Mouse (Mus musculus): ENCODE measurements at regions not wholly inside any gene's neighbourhood (a gene's known extent, or its start where the extent isn't known, plus 50 kb on each side); places are given as distances from the start of the nearest gene placed in this dataset.

- no peak for DNase-seq (ENCODE audit: low read depth)
These were observed 127.9 kb downstream of the Opa1 start for GRCm38 (mm10) chr16:29706996-29707395.

- no peak for DNase-seq (ENCODE audit: low read depth)
These were observed 128.5 kb downstream of the Opa1 start for GRCm38 (mm10) chr16:29707656-29708055.

GRCm38 (mm10) chr16:29709072-29709471, 129.9 kb downstream of the Opa1 start:
- DNase-seq (ENCODE audit: low read depth): no peak

GRCm38 (mm10) chr16:29711386-29711785, 132.3 kb downstream of the Opa1 start:
- no peak for DNase-seq (ENCODE audit: low read depth)

- no peak for DNase-seq (ENCODE audit: low read depth)
These were observed 133.0 kb downstream of the Opa1 start for GRCm38 (mm10) chr16:29711912-29712681.

- no peak for DNase-seq (ENCODE audit: low read depth)
These were observed 135.5 kb downstream of the Opa1 start for GRCm38 (mm10) chr16:29714612-29715127.

- no peak for DNase-seq (ENCODE audit: low read depth)
These were observed 139.8 kb downstream of the Opa1 start for GRCm38 (mm10) chr16:29718965-29719364.

GRCm38 (mm10) chr16:29719571-29720451, 140.7 kb downstream of the Opa1 start:
- DNase-seq (ENCODE audit: low read depth): no peak

GRCm38 (mm10) chr16:29725153-29725552, 146.0 kb downstream of the Opa1 start:
- DNase-seq (ENCODE audit: low read depth): no peak

- no peak for DNase-seq (ENCODE audit: low read depth)
These were observed 146.4 kb downstream of the Opa1 start for GRCm38 (mm10) chr16:29725563-29725962.

- no peak for DNase-seq (ENCODE audit: low read depth)
These were observed 148.3 kb downstream of the Opa1 start for GRCm38 (mm10) chr16:29727397-29727796.

- peak; percentile 56 for DNase-seq (ENCODE audit: low read depth)
These were observed 149.8 kb downstream of the Opa1 start for GRCm38 (mm10) chr16:29728769-29729481.

GRCm38 (mm10) chr16:29730010-29730409, 150.9 kb downstream of the Opa1 start:
- no peak for DNase-seq (ENCODE audit: low read depth)

- no peak for DNase-seq (ENCODE audit: low read depth)
These were observed 153.8 kb downstream of the Opa1 start for GRCm38 (mm10) chr16:29732889-29733288.

- no peak for DNase-seq (ENCODE audit: low read depth)
These were observed 154.7 kb downstream of the Opa1 start for GRCm38 (mm10) chr16:29733847-29734246.

GRCm38 (mm10) chr16:29734324-29734723, 155.2 kb downstream of the Opa1 start:
- DNase-seq (ENCODE audit: low read depth): no peak

GRCm38 (mm10) chr16:29734738-29735250, 155.7 kb downstream of the Opa1 start:
- DNase-seq (ENCODE audit: low read depth): no peak

GRCm38 (mm10) chr16:29735371-29736008, 156.4 kb downstream of the Opa1 start:
- DNase-seq (ENCODE audit: low read depth): no peak

GRCm38 (mm10) chr16:29736211-29736610, 157.1 kb downstream of the Opa1 start:
- DNase-seq (ENCODE audit: low read depth): no peak

GRCm38 (mm10) chr16:29738075-29738474, 158.9 kb downstream of the Opa1 start:
- DNase-seq (ENCODE audit: low read depth): no peak

GRCm38 (mm10) chr16:29742497-29743230, 163.5 kb downstream of the Opa1 start:
- DNase-seq (ENCODE audit: low read depth): no peak

Data from c-Kit-positive CD71-negative TER-119-negative erythroid progenitor cells, embryonic 14.5 days (primary cell).